Mouse (Mus musculus) olfactory bulb, adult 2 months (tissue): Measurements from ENCODE around the gene Ace3. TPM values are rescaled to one million over a fixed set of nuclear protein-coding genes. Genes with fewer than 3 reads are reported as not detected.

Experiments used
- H3K27ac ChIP-seq: fragments of 200-500 bp; 2 replicates; pipeline ENCODE4 v1.5.1; 2012; ENCODE audit warnings: low read depth, low read length; ENCODE audit not compliant: insufficient read depth
- H3K4me1 ChIP-seq: fragments of 200-500 bp; 2 replicates; pipeline ENCODE4 v1.6.1; 2012; ENCODE audit warnings: low read length; ENCODE audit not compliant: control insufficient read depth, insufficient read depth
- H3K4me3 ChIP-seq: fragments of 200-500 bp; 2 replicates; pipeline ENCODE4 v1.5.1; 2012; ENCODE audit warnings: mild to moderate bottlenecking, low read depth, low read length, moderate library complexity; ENCODE audit not compliant: insufficient read depth
- CTCF ChIP-seq: fragments of 200-500 bp; IDR thresholded peaks from 2 replicates; pipeline ENCODE4 v1.5.1; 2012; ENCODE audit warnings: low read depth, mild to moderate bottlenecking, low read length, moderate library complexity; ENCODE audit not compliant: insufficient read depth
- POLR2A ChIP-seq: fragments of 200-500 bp; IDR thresholded peaks from 2 replicates; pipeline ENCODE4 v1.6.1; 2012; ENCODE audit warnings: mild to moderate bottlenecking, low read depth, low read length, moderate library complexity; ENCODE audit not compliant: insufficient read depth
- WGBS: fragments of 180-500 bp; shearing (Covaris S2); methylation state at CpG from one replicate; pipeline ENCODE4 v1.1.7; 2018; 5-methylcytosine and 5-hydroxymethylcytosine counted together
- polyA plus RNA-seq: library from polyadenylated mRNA; stranded (reverse); fragments of >200 nt; gene quantifications from 2 replicates; pipeline ENCODE4 v1.2.4, GENCODE M21; 2012; ENCODE audit warnings: low replicate concordance; ENCODE audit not compliant: missing spikeins, insufficient read depth, insufficient read length

The Ace3 gene
- polyA plus RNA-seq, 1 experiment: not detected

DNA sequence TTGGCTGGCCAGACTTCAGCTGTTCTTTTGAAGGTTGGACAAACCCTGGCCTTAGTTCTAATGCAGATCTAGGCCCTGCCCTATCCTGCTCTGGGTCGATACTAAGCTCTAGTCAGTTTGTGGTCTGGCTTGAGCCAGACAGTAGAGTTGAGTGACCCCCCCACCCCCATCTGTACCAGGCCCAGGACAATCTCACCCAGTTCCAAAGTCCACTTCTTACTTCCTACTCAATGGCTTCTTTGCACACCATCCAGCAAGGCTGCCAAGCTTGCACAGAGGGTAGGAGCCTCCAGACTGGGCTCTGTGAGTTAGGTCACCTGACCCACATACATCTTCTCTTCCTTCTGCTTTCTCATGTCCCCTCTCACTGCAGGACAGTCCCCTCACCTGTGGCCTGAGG, 10.1 kb downstream of the Ace3 start:
- Histone ChIP-seq H3K4me1 (peaks cover 5% of the 10 kb centered on the region), H3K4me3 (no peak overlapping the region), H3K27ac (no peak overlapping the region)
- 95% methylated on average over 1 of the region's 1 CpGs for WGBS
- TF ChIP-seq POLR2A: no peak
- no peak for TF ChIP-seq CTCF

DNA sequence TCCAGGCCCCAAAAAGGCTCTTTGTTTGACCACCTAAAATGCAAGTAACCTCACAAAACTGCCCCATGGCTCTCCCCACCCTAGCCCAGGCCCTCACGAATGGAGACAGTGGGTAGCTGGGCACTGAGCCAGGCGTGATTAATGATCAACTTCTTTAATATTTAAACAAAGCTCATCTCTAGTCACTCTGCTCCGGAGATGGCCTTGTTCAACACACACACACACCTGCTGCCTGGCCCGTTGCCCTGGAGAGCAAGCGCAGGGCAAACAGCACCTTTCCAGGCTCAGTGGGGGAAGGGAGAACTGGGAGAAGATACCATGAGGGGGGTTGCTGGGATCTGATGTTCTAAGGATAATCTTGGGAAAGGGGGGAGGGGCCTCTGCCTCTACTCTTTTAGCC, 11.5 kb downstream of the Ace3 start:
- WGBS: 61% methylated on average over 5 of the region's 5 CpGs
- Histone ChIP-seq H3K4me1 (peaks cover 5% of the 10 kb centered on the region), H3K27ac (no peak overlapping the region), H3K4me3 (no peak overlapping the region)
- TF ChIP-seq CTCF: no peak
- TF ChIP-seq POLR2A: no peak

DNA sequence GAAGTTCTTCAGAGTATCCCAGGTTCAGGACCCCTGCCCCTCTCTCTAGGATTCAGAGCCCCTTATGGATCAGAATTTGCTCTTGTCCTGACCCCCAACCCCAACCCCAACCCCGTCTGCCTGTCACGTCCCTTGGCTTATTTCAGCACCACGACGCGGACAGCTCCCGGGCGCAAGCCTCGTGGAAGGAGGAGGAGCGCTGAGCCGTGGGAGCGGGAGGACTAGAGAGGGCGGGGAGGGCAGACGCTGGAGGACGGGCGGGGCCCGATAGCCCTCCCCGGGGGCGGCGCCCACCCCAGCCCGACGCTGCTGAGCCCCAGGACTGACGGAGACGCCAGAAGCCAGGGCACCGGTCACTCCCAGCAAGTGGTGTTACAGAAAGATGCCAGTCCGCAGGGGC, 13.3 kb downstream of the Ace3 start, which contains the start of gene Kcnh6:
Kcnh6 (plus strand) TSS at position 304 of the 400 bp plus-strand sequence.
- WGBS: 2% methylated on average over 25 of the region's 25 CpGs
- H3K27ac ChIP-seq: no peak within 1 kb of the TSS
- H3K4me3 ChIP-seq: peak within 1 kb of the TSS; percentile 24
- H3K4me1 ChIP-seq: peaks cover 7% of the 10 kb centered on the region
- TF ChIP-seq POLR2A: no peak
- TF ChIP-seq CTCF: no peak

DNA sequence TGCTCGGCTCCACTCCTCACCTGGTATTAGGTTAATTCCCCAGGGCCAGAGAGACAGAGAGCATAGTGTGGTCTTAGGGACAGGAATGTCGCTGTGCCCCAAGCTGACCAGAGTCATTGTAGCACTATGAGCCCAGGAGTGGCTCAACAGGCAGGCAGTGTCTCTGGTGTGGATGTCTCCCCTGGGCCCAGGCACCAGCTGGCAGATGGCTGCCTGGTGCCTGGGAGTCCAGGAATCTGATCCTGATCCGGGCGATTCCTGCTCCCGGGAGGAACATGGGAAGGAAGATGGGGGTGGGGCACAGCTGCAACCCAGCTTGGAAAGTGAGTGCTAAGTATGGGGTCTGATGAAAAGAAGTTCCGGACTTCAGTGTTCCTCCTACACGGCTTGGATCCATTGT, 18.2 kb downstream of the Ace3 start:
- Histone ChIP-seq H3K27ac (no peak overlapping the region), H3K4me3 (no peak overlapping the region), H3K4me1 (peaks cover 21% of the 10 kb centered on the region)
- 40% methylated on average over 7 of the region's 7 CpGs for WGBS
- TF ChIP-seq CTCF (no peak), POLR2A (no peak)

DNA sequence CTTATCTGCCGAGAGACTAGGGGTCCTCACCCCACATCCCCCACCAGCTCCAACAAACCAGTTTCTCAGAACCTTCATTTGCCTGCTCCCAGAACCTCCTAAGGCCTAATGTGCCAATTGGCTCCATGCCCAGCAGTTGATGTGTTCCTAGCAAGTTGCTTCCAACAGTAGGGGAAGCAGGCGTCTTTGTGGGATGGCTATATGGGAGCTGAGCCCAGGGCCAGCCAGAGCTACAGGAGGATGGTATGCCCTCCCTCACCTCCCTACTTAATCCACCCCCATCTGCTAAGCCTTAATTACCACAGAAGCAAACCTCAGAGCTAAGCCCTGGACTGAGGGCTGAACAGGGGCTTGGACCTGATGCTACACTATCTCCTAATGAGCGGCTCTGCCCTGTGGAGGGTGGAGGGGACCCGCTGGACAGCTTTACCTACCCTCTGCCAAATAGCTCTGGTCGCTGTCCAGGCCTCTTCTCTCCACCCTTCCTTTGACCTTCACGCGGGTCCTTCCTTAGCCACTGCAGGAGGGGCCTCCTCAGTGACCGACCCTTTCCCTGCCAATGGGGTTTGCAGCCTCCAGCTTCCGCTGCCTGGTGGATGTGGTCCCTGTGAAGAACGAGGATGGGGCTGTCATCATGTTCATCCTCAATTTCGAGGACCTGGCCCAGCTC, 19.2 kb downstream of the Ace3 start:
- TF ChIP-seq CTCF: no peak
- TF ChIP-seq POLR2A: no peak
- no peak overlapping the region for H3K27ac ChIP-seq

DNA sequence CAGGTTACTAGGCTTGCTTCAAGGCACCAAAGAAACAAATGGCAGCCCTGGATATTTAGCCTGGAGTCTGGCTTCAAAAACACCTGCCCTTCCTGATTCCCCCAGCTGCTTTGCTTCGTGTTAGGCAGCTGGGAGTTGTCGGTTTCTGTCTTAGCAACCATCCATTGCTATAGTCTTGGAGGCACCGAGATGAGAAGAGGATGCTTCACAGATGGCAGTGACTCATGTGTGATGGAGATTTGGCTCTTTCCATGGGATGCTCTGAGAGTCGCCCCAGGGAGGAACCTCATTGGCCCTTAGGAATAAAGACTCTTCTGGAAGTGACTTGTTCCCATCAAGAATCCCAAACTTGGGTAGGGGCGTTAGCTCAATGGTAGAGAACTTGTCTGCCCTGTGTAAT, 22.0 kb downstream of the Ace3 start:
- Histone ChIP-seq H3K4me3 (no peak overlapping the region), H3K4me1 (peaks cover 27% of the 10 kb centered on the region), H3K27ac (no peak overlapping the region)
- TF ChIP-seq CTCF: no peak
- TF ChIP-seq POLR2A: no peak
- 68% methylated on average over 5 of the region's 5 CpGs for WGBS

More for the DNA sequence above, 19.2 kb downstream of the Ace3 start:
- no peak overlapping the region for H3K4me3 ChIP-seq
- peaks cover 17% of the 10 kb centered on the region for H3K4me1 ChIP-seq
- WGBS: 43% methylated on average over 11 of the region's 11 CpGs

DNA sequence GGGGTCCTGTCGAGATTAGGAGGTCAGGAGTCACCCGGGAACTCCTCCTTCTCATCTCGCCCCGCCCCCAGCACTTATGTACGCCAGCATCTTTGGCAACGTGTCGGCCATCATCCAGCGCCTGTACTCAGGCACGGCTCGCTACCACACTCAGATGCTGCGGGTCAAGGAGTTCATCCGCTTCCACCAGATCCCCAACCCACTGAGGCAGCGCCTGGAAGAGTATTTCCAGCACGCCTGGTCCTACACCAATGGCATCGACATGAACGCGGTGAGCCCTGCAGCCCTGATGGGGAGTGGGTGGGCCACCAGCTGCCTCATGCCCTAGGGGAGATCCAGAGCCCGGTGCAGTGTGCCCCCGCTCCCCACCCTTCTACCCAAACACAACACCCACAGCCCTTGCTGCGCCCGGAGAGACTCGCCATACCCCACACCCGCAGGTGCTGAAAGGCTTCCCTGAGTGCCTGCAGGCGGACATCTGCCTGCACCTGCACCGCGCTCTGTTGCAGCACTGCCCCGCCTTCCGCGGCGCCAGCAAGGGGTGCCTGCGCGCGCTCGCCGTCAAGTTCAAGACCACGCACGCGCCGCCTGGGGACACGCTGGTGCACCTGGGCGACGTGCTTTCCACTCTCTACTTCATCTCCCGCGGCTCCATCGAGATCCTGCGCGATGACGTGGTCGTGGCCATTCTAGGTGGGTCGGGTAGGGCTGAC, 25.7 kb downstream of the Ace3 start:
- peak overlapping the region; percentile 44 for H3K4me3 ChIP-seq
- no peak for TF ChIP-seq CTCF
- TF ChIP-seq POLR2A: no peak
- peaks cover 10% of the 10 kb centered on the region for H3K4me1 ChIP-seq
- WGBS: 1% methylated on average over 50 of the region's 50 CpGs
- H3K27ac ChIP-seq: no peak overlapping the region

DNA sequence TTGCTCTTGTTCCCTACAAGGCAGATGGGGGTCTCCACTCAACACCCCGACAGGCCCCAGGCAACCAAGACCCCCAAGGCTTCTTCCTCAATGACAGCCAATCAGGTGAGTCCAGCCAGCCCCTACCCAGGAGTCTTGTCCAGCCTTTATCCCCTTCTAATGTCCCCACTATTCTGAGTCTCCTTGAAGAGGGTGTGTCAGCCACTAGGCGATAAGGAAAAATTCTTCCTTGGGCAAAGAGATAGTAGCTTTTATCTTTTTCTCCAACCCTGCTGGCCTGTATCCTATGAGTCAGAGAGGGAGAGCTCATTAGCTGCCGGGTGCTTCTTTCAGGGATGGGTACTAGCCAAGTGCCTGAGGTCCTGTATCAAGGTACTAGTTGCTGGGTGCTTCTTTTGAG, 31.3 kb downstream of the Ace3 start:
- Histone ChIP-seq H3K4me1 (peaks cover 4% of the 10 kb centered on the region), H3K4me3 (no peak overlapping the region), H3K27ac (no peak overlapping the region)
- 64% methylated on average over 3 of the region's 3 CpGs for WGBS
- no peak for TF ChIP-seq POLR2A

DNA sequence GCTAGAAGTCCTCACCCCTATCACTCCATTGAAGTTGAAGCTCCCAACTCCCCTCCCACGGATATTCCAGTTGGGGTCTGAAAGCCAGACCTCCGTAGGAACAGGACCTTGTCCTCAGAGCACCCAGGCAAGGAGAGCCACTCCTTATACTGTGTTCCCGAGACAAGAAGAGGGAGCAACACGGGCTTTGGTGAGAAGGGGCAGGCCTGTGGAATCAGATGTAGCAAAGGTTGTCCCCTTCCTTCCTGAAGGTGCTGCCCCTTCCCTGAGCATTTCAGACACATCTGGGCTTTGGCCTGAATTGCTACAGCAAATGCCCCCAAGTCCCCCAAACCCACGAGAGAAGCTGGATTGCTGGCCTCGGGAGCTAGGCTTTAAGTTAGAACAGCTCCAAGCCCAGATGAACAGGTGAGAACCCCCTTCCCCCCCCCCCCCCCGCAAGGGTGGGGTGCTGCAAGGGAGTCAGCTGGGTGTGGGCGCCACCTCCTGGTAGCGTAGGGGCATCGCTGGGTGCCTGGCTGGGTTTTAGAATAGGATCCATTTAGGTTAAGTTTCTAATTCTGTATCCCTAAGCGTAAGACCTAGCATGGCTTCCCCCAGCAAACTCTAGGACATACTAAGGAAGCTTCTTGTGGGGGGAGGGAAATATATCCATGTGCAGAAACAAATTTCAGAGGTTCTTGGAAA, 32.1 kb downstream of the Ace3 start:
- no peak overlapping the region for H3K27ac ChIP-seq
- H3K4me1 ChIP-seq: peaks cover 4% of the 10 kb centered on the region
- TF ChIP-seq CTCF (peak; percentile 95), POLR2A (no peak)
- no peak overlapping the region for H3K4me3 ChIP-seq
- 26% methylated on average over 11 of the region's 11 CpGs for WGBS
